Mouse (Mus musculus) liver, embryonic 14.5 days (tissue): ENCODE data around the gene Mcl1.

Source experiments
- CTCF ChIP-seq: IDR thresholded peaks from 2 replicates; pipeline ENCODE4 v1.5.1; 2016; ENCODE audit warnings: antibody characterized with exemption, low read depth, control low read depth
- EP300 ChIP-seq: IDR thresholded peaks from 2 replicates; pipeline ENCODE4 v1.6.1; 2016; ENCODE audit warnings: antibody characterized with exemption, low read depth

GRCm38 (mm10) chr3:95680673-95681072, 22.1 kb downstream of the Mcl1 start:
- TF ChIP-seq CTCF (no peak), EP300 (no peak)
